In the genomic region with DNA sequence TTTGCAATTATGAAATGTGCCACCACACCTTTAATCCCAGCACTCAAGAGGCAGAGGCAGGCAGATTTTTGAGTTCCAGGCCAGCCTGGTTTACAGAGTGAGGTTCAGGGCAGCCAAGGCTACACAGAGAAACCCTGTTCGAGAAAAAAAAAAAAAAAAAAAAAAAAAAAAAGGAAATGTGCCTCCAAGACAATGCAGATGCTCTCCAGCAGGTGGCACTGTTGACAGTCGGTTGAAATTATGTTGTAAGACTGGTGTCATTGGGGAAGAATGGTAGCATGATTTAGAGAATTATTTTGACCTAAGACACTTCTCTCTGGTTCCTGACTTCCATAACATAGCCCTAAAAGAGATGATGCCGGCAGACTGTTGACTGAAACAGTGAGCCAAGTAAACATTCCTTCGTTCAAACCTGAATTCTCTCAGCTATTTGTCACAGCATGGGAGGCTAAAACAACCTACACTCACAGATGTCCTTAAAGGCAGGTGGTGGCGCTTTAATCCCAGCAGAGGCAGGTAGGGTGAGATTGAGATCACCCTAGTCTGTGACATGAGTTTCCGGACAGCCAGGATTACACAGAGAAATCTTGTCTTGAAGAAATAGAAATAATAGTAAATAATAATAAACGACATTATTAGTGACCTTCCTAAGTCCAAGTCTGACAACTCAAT, we compare ENCODE assay signal across 7 mouse cellular contexts.
DNase-seq lines count a peak whose midpoint lies in the region; ATAC-seq and TF ChIP-seq lines count a peak whose summit lies in the region.

No protein-coding gene starts in this region.

- peak; percentile 36 for DNase-seq in kidney, adult 2 months
- DNase-seq in ES-CJ7 (ENCODE audit: low read depth, low spot score) (peak; percentile 70), ZHBTc4 (ENCODE audit: low read depth, low spot score) (peak; percentile 68)
- peak; percentile 64 for DNase-seq in embryonic facial prominence, embryonic 11.5 days (ENCODE audit: low spot score)
- DNase-seq in limb, embryonic 10.5 days (ENCODE audit: low spot score), result peak; percentile 66

- no peak for TF ChIP-seq POLR2A in kidney, adult 2 months (IDR thresholded peaks at IDR 0.05; ENCODE audit: low read depth, low read length)
- TF ChIP-seq POLR2A in small intestine, adult 2 months (IDR thresholded peaks at IDR 0.05; ENCODE audit: low read depth, low read length), result no peak

- 42% methylated on average over 7 of the region's 7 CpGs for WGBS in kidney, adult 2 months
- 38% methylated on average over 7 of the region's 7 CpGs for WGBS in kidney, embryonic 14.5 days
- WGBS in embryonic facial prominence, embryonic 11.5 days, result 40% methylated on average over 7 of the region's 7 CpGs
- 44% methylated on average over 7 of the region's 7 CpGs for whole genome bisulfite sequencing in limb, embryonic 10.5 days
- 43% methylated on average over 7 of the region's 7 CpGs for WGBS in small intestine, adult 2 months

- H3K27me3 ChIP-seq in kidney, adult 2 months (replicated peaks; ENCODE audit: control insufficient read depth, insufficient read depth, low read length), result no peaks in the 10 kb centered on the region
- no peaks in the 10 kb centered on the region for H3K27me3 ChIP-seq in kidney, embryonic 14.5 days (ENCODE audit: control insufficient read depth, insufficient read depth, low read length)
- no peaks in the 10 kb centered on the region for H3K27me3 ChIP-seq in embryonic facial prominence, embryonic 11.5 days (ENCODE audit: control insufficient read depth, insufficient read depth, low read length)
- H3K27me3 ChIP-seq in limb, embryonic 10.5 days (ENCODE audit: low read depth, poor library complexity, severe bottlenecking), result no peaks in the 10 kb centered on the region
- H3K27me3 ChIP-seq in small intestine, adult 2 months (ENCODE audit: control insufficient read depth, insufficient read depth, low read length), result no peaks in the 10 kb centered on the region

- ATAC-seq in kidney, embryonic 14.5 days (ENCODE audit: low FRiP score, low TSS enrichment), result no peak; the same call in 1 of the 2 replicates
- ATAC-seq in embryonic facial prominence, embryonic 11.5 days (replicated peaks; ENCODE audit: insufficient number of reproducible peaks, low FRiP score, low TSS enrichment, low read depth), result no peak

- H3K36me3 ChIP-seq in kidney, adult 2 months (ENCODE audit: control insufficient read depth, insufficient read depth, low read length), result no peaks in the 10 kb centered on the region
- no peaks in the 10 kb centered on the region for H3K36me3 ChIP-seq in kidney, embryonic 14.5 days (ENCODE audit: control insufficient read depth, insufficient read depth, low read length)
- no peaks in the 10 kb centered on the region for H3K36me3 ChIP-seq in embryonic facial prominence, embryonic 11.5 days (replicated peaks; ENCODE audit: control insufficient read depth, insufficient read depth, low read depth, low read length)
- no peaks in the 10 kb centered on the region for H3K36me3 ChIP-seq in limb, embryonic 10.5 days
- H3K36me3 ChIP-seq in small intestine, adult 2 months (ENCODE audit: control insufficient read depth, insufficient read depth, low read length), result no peaks in the 10 kb centered on the region

- no peaks in the 10 kb centered on the region for H3K9me3 ChIP-seq in kidney, embryonic 14.5 days (ENCODE audit: control insufficient read depth, low read length)
- H3K9me3 ChIP-seq in embryonic facial prominence, embryonic 11.5 days (replicated peaks; ENCODE audit: control insufficient read depth, low read length), result no peaks in the 10 kb centered on the region
- H3K9me3 ChIP-seq in limb, embryonic 10.5 days (replicated peaks), result no peaks in the 10 kb centered on the region

- no peak overlapping the region for H3K4me2 ChIP-seq in kidney, embryonic 14.5 days (replicated peaks; ENCODE audit: low read depth, low read length)
- H3K4me2 ChIP-seq in embryonic facial prominence, embryonic 11.5 days (ENCODE audit: low read depth, low read length), result no peak overlapping the region

- no peaks in the 10 kb centered on the region for H3K4me1 ChIP-seq in kidney, adult 2 months (ENCODE audit: control insufficient read depth, insufficient read depth, low read length)
- H3K4me1 ChIP-seq in kidney, embryonic 14.5 days (ENCODE audit: control insufficient read depth, insufficient read depth, low read length), result no peaks in the 10 kb centered on the region
- H3K4me1 ChIP-seq in embryonic facial prominence, embryonic 11.5 days (ENCODE audit: control insufficient read depth, insufficient read depth, low read length), result no peaks in the 10 kb centered on the region
- H3K4me1 ChIP-seq in limb, embryonic 10.5 days, result no peaks in the 10 kb centered on the region
- H3K4me1 ChIP-seq in small intestine, adult 2 months (ENCODE audit: control insufficient read depth, insufficient read depth, insufficient read length, low read length), result no peaks in the 10 kb centered on the region

- peak; percentile 39; the same call in 1 of the 2 replicates for TF ChIP-seq CTCF in kidney, adult 2 months (conservative IDR thresholded peaks at IDR 0.05; ENCODE audit: insufficient read depth, insufficient read length, low read depth, low read length)
- TF ChIP-seq CTCF in small intestine, adult 2 months (IDR thresholded peaks at IDR 0.05; ENCODE audit: extremely low read depth, insufficient read length, insufficient replicate concordance, low read depth, low read length), result 0 out of 2 replicates have a peak, but pooled peaks have one; percentile 14

- H3K27ac ChIP-seq in kidney, adult 2 months (ENCODE audit: insufficient read depth, low read depth, low read length), result no peak overlapping the region
- H3K27ac ChIP-seq in kidney, embryonic 14.5 days (ENCODE audit: low read depth, low read length), result no peak overlapping the region
- no peak overlapping the region for H3K27ac ChIP-seq in embryonic facial prominence, embryonic 11.5 days (replicated peaks; ENCODE audit: low read depth, low read length)
- H3K27ac ChIP-seq in limb, embryonic 10.5 days, result no peak overlapping the region
- no peak overlapping the region for H3K27ac ChIP-seq in small intestine, adult 2 months (ENCODE audit: insufficient read depth, low read depth, low read length)

- no peak overlapping the region for H3K9ac ChIP-seq in kidney, embryonic 14.5 days (ENCODE audit: low read depth, low read length)
- H3K9ac ChIP-seq in embryonic facial prominence, embryonic 11.5 days (replicated peaks; ENCODE audit: low read length), result no peak overlapping the region

- no peak overlapping the region for H3K4me3 ChIP-seq in kidney, adult 2 months (ENCODE audit: insufficient read depth, low read depth, low read length)
- H3K4me3 ChIP-seq in kidney, embryonic 14.5 days (ENCODE audit: low read length), result no peak overlapping the region
- no peak overlapping the region for H3K4me3 ChIP-seq in embryonic facial prominence, embryonic 11.5 days (ENCODE audit: low read depth, low read length)
- no peak overlapping the region for H3K4me3 ChIP-seq in limb, embryonic 10.5 days
- H3K4me3 ChIP-seq in small intestine, adult 2 months (ENCODE audit: low read depth, low read length), result no peak overlapping the region
